Mouse (Mus musculus) testis, adult 2 months (tissue): ENCODE data around the gene Mycn. TPM values are rescaled to one million over a fixed set of nuclear protein-coding genes. Genes with fewer than 3 reads are reported as not detected.
A peak's percentile ranks its signal among the peaks of the same experiment; 100 is the strongest.

Experiments used
- H3K27ac ChIP-seq: fragments of 200-500 bp; 2 replicates; pipeline ENCODE4 v1.5.1; 2012; ENCODE audit warnings: low read depth, low read length; ENCODE audit not compliant: control insufficient read depth, insufficient read depth
- H3K27me3 ChIP-seq: fragments of 200-500 bp; 2 replicates; pipeline ENCODE4 v1.6.1; 2012; ENCODE audit warnings: mild to moderate bottlenecking, low read length, moderate library complexity; ENCODE audit not compliant: control insufficient read depth, insufficient read depth
- H3K36me3 ChIP-seq: fragments of 200-500 bp; 2 replicates; pipeline ENCODE4 v1.6.1; 2012; ENCODE audit warnings: mild to moderate bottlenecking, low read length; ENCODE audit not compliant: control insufficient read depth, insufficient read depth
- H3K4me1 ChIP-seq: fragments of 200-500 bp; 2 replicates; pipeline ENCODE4 v1.6.1; 2012; ENCODE audit warnings: low read length; ENCODE audit not compliant: control insufficient read depth, insufficient read depth
- H3K4me3 ChIP-seq: fragments of 200-500 bp; 2 replicates; pipeline ENCODE4 v1.5.1; 2012; ENCODE audit warnings: low read depth, mild to moderate bottlenecking, low read length, moderate library complexity, mixed read lengths; ENCODE audit not compliant: control insufficient read depth
- CTCF ChIP-seq: fragments of 200-500 bp; IDR thresholded peaks from 2 replicates; pipeline ENCODE4 v1.5.1; 2012; ENCODE audit warnings: low read depth, mild to moderate bottlenecking, inconsistent platforms, low read length, moderate library complexity; ENCODE audit not compliant: control insufficient read depth, insufficient read depth, insufficient replicate concordance
- POLR2A ChIP-seq: fragments of 200-500 bp; IDR thresholded peaks from 2 replicates; pipeline ENCODE4 v1.6.1; 2012; ENCODE audit warnings: low read depth, mild to moderate bottlenecking, inconsistent platforms, low read length, moderate library complexity; ENCODE audit not compliant: control insufficient read depth
- polyA plus RNA-seq: library from polyadenylated mRNA; depleted of rRNA; stranded (reverse); fragments of >200 nt; gene quantifications from 2 replicates; pipeline ENCODE4 v1.2.3, GENCODE M21; 2012

Gene Mycn
- polyA plus RNA-seq, 1 experiment = 1.6 TPM

GRCm38 (mm10) chr12:12938850-12939249 is 2.9 kb downstream of the Mycn start:
- Histone ChIP-seq H3K36me3 (no peaks in the 10 kb centered on the region), H3K27me3 (no peaks in the 10 kb centered on the region; the same call in 1 of the 2 replicates), H3K27ac (no peak overlapping the region), H3K4me1 (peaks cover 8% of the 10 kb centered on the region), H3K4me3 (peak overlapping the region; percentile 6; the same call in 1 of the 2 replicates)
- TF ChIP-seq POLR2A (no peak), CTCF (peak; percentile 36; the same call in 1 of the 2 replicates)

DNA sequence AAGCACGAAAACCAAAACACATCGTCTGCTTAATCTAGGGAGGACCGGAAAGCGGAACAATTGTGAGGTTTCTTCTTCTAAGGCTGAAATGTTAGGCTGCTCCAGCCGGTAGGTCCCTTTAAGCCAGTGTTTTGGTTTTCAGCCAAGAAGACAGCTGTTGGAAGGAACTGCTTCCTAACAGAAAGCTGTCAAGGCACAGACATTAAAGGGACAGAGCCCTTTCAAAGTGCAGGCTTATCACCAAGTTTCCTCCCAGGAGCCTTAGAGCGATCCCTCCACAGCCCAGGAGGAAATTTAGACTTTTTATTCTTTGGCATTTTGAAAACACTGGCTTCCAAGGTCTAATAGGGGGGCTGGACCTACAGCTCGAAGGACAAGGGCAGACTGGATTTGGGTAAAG is 3.4 kb downstream of the Mycn start:
- Histone ChIP-seq H3K27ac (no peak overlapping the region), H3K36me3 (no peaks in the 10 kb centered on the region), H3K4me1 (peaks cover 8% of the 10 kb centered on the region), H3K27me3 (no peaks in the 10 kb centered on the region; the same call in 1 of the 2 replicates), H3K4me3 (no peak overlapping the region)
- TF ChIP-seq CTCF (no peak), POLR2A (no peak)

DNA sequence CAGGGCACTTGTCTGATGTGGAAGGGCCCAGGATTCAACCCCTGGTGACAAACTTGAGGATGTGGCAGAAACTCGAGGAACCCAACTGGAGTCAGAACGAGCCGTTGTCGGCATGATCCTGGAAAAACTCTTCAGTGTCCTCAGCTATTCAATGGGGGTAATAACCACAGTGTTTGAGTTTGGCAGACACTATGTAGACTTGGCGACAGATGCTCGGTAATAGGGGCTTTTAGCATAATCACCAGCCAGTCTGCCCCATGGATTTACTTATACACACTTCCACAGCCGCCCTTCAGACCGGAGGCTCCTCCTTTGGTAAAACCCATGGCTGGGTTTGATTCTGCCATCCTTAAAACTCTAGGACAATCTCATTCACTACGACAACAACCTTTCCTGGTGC is 4.0 kb downstream of the Mycn start:
- Histone ChIP-seq H3K4me3 (no peak overlapping the region), H3K27ac (no peak overlapping the region), H3K27me3 (no peaks in the 10 kb centered on the region; the same call in 1 of the 2 replicates), H3K4me1 (peaks cover 8% of the 10 kb centered on the region), H3K36me3 (no peaks in the 10 kb centered on the region)
- TF ChIP-seq CTCF (no peak), POLR2A (no peak)

- TF ChIP-seq CTCF = no peak
- no peak for TF ChIP-seq POLR2A
- Histone ChIP-seq H3K27me3 (no peaks in the 10 kb centered on the region), H3K36me3 (no peaks in the 10 kb centered on the region), H3K4me3 (no peak overlapping the region), H3K4me1 (peaks cover 8% of the 10 kb centered on the region), H3K27ac (no peak overlapping the region)
Measured at GRCm38 (mm10) chr12:12937088-12937487, 4.6 kb downstream of the Mycn start.

GRCm38 (mm10) chr12:12932238-12932637 is 9.5 kb downstream of the Mycn start:
- H3K4me3 ChIP-seq = no peak overlapping the region
- H3K4me1 ChIP-seq = no peaks in the 10 kb centered on the region
- TF ChIP-seq CTCF = no peak
- TF ChIP-seq POLR2A = no peak
- H3K36me3 ChIP-seq = no peaks in the 10 kb centered on the region
- H3K27me3 ChIP-seq = no peaks in the 10 kb centered on the region
- H3K27ac ChIP-seq = no peak overlapping the region

DNA sequence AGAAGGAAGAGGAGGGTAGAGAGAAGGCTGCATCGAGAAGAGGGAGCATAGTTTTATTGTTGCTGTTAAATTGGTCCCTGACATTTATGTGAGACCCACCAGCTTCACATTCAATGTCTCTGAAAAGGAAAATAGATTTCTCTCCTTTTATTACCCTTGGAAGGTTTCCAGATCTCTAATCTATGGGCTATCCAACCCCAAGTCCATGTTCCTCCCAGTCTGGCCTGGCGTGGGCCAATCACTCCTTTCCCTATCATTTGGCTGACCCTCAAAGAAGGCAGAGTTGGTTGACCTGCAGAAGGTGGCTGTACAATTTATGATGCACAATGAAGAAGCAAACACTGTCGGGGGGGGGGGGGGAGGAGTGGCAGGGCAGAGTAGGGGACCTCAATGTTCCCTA is 13.5 kb downstream of the Mycn start:
- H3K27me3 ChIP-seq = no peaks in the 10 kb centered on the region
- no peaks in the 10 kb centered on the region for H3K4me1 ChIP-seq
- H3K27ac ChIP-seq = no peak overlapping the region
- no peak overlapping the region for H3K4me3 ChIP-seq
- H3K36me3 ChIP-seq = no peaks in the 10 kb centered on the region
- no peak for TF ChIP-seq POLR2A
- TF ChIP-seq CTCF = no peak

GRCm38 (mm10) chr12:12926975-12927527 is 14.7 kb downstream of the Mycn start:
- H3K27ac ChIP-seq = no peak overlapping the region

More at GRCm38 (mm10) chr12:12926975-12927527, 14.7 kb downstream of the Mycn start:
- H3K36me3 ChIP-seq = no peaks in the 10 kb centered on the region
- TF ChIP-seq CTCF (no peak), POLR2A (no peak)
- H3K4me3 ChIP-seq = no peak overlapping the region
- H3K4me1 ChIP-seq = no peaks in the 10 kb centered on the region
- no peaks in the 10 kb centered on the region for H3K27me3 ChIP-seq
